Comparison of ENCODE assay signal across 8 mouse cellular contexts in the genomic region with DNA sequence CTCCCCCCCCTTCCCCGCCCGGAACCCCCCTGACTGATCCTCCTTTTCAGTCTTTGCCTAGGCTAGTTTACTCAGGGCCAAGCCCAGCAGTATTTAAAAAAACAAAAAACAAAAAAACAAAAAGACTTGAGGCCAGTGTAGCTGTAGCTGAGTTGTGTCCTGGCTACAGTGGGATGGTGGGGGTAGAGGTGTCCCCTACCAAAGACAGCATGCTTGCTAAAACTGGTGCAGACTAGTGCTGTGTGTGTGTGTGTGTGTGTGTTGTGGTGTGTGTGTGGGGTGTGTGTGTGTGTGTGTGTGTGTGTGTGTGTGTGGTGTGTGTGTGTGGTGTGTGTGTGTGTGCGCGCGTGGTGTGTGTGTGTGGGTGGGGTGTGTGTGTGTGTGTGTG. TPM values are rescaled to one million over a fixed set of nuclear protein-coding genes. Genes with fewer than 3 reads are reported as not detected.
DNase-seq lines count a peak whose midpoint lies in the region; ATAC-seq lines count a peak whose summit lies in the region.

No protein-coding gene starts in this region.

- 22% methylated on average over 3 of the region's 5 CpGs for WGBS in kidney, embryonic 15.5 days
- 0% methylated on average over 3 of the region's 5 CpGs for WGBS in embryonic facial prominence, embryonic 15.5 days
- WGBS in intestine, embryonic 14.5 days, result 20% methylated on average over 4 of the region's 5 CpGs
- 0% methylated on average over 2 of the region's 5 CpGs for WGBS in midbrain, embryonic 16.5 days

- peak; percentile 12; the same call in 1 of the 2 replicates for ATAC-seq in kidney, embryonic 15.5 days (replicated peaks; ENCODE audit: low FRiP score)
- peak; percentile 10; the same call in 1 of the 2 replicates for ATAC-seq in embryonic facial prominence, embryonic 15.5 days (ENCODE audit: insufficient number of reproducible peaks, low FRiP score, low TSS enrichment, low read depth)
- ATAC-seq in intestine, embryonic 14.5 days (replicated peaks; ENCODE audit: low FRiP score, low TSS enrichment, low read depth), result no peak
- no peak for ATAC-seq in midbrain, embryonic 16.5 days

- DNase-seq in kidney, adult 8-10 months, result no peak
- no peak for DNase-seq in intestine, embryonic 14.5 days (ENCODE audit: low spot score)
- no peak for DNase-seq in thymus, postnatal 25 days
- DNase-seq in thymus, postnatal 0 days (ENCODE audit: low spot score), result no peak
- DNase-seq in layer of hippocampus, adult 9-11 months, result no peak

- H3K27ac ChIP-seq in kidney, embryonic 15.5 days, result peak overlapping the region; percentile 86
- no peak overlapping the region for H3K27ac ChIP-seq in embryonic facial prominence, embryonic 15.5 days (replicated peaks)
- H3K27ac ChIP-seq in intestine, embryonic 14.5 days (ENCODE audit: low read depth), result no peak overlapping the region
- H3K27ac ChIP-seq in midbrain, embryonic 16.5 days (ENCODE audit: low read length), result peak overlapping the region; percentile 94

- H3K36me3 ChIP-seq in kidney, embryonic 15.5 days, result no peaks in the 10 kb centered on the region
- H3K36me3 ChIP-seq in embryonic facial prominence, embryonic 15.5 days, result no peaks in the 10 kb centered on the region
- H3K36me3 ChIP-seq in intestine, embryonic 14.5 days (ENCODE audit: control insufficient read depth, insufficient read depth, low read length), result no peaks in the 10 kb centered on the region
- H3K36me3 ChIP-seq in midbrain, embryonic 16.5 days (ENCODE audit: control insufficient read depth, insufficient read depth, low read length), result no peaks in the 10 kb centered on the region

- H3K9me3 ChIP-seq in kidney, embryonic 15.5 days (replicated peaks), result no peaks in the 10 kb centered on the region
- H3K9me3 ChIP-seq in embryonic facial prominence, embryonic 15.5 days (replicated peaks), result no peaks in the 10 kb centered on the region
- H3K9me3 ChIP-seq in intestine, embryonic 14.5 days (ENCODE audit: control insufficient read depth, low read length), result no peaks in the 10 kb centered on the region
- H3K9me3 ChIP-seq in midbrain, embryonic 16.5 days (replicated peaks; ENCODE audit: control insufficient read depth, low read length, poor library complexity, severe bottlenecking), result no peaks in the 10 kb centered on the region; the same call in 1 of the 2 replicates

- peaks cover 16% of the 10 kb centered on the region for H3K27me3 ChIP-seq in kidney, embryonic 15.5 days
- H3K27me3 ChIP-seq in embryonic facial prominence, embryonic 15.5 days, result peaks cover 15% of the 10 kb centered on the region
- peaks cover 20% of the 10 kb centered on the region for H3K27me3 ChIP-seq in intestine, embryonic 14.5 days (replicated peaks; ENCODE audit: control insufficient read depth, insufficient read depth, low read length)
- no peaks in the 10 kb centered on the region for H3K27me3 ChIP-seq in midbrain, embryonic 16.5 days (ENCODE audit: control insufficient read depth, insufficient read depth, low read depth, low read length)

- peak overlapping the region; percentile 63 for H3K4me3 ChIP-seq in kidney, embryonic 15.5 days (replicated peaks)
- H3K4me3 ChIP-seq in embryonic facial prominence, embryonic 15.5 days (replicated peaks), result peak overlapping the region; percentile 59
- H3K4me3 ChIP-seq in intestine, embryonic 14.5 days (ENCODE audit: low read depth, low read length), result peak overlapping the region; percentile 58; the same call in 1 of the 2 replicates
- peak overlapping the region; percentile 70 for H3K4me3 ChIP-seq in midbrain, embryonic 16.5 days (ENCODE audit: low read depth, low read length)

- H3K4me1 ChIP-seq in kidney, embryonic 15.5 days, result peaks cover 21% of the 10 kb centered on the region
- H3K4me1 ChIP-seq in embryonic facial prominence, embryonic 15.5 days, result peaks cover 15% of the 10 kb centered on the region
- no peaks in the 10 kb centered on the region for H3K4me1 ChIP-seq in intestine, embryonic 14.5 days (replicated peaks; ENCODE audit: control insufficient read depth, insufficient read depth, low read length)
- H3K4me1 ChIP-seq in midbrain, embryonic 16.5 days (ENCODE audit: control insufficient read depth, insufficient read depth, low read length), result 0 out of 2 replicates have a peak, but pooled peaks cover 4% of the 10 kb centered on the region

- no peak overlapping the region for H3K9ac ChIP-seq in kidney, embryonic 15.5 days
- no peak overlapping the region for H3K9ac ChIP-seq in embryonic facial prominence, embryonic 15.5 days
- H3K9ac ChIP-seq in intestine, embryonic 14.5 days (ENCODE audit: low read length), result no peak overlapping the region
- peak overlapping the region; percentile 99 for H3K9ac ChIP-seq in midbrain, embryonic 16.5 days (ENCODE audit: low read depth, low read length)

- H3K4me2 ChIP-seq in kidney, embryonic 15.5 days, result peak overlapping the region; percentile 98
- peak overlapping the region; percentile 98 for H3K4me2 ChIP-seq in embryonic facial prominence, embryonic 15.5 days (replicated peaks)
- peak overlapping the region; percentile 99 for H3K4me2 ChIP-seq in intestine, embryonic 14.5 days (ENCODE audit: low read length)
- H3K4me2 ChIP-seq in midbrain, embryonic 16.5 days (ENCODE audit: low read length), result peak overlapping the region; percentile 86

RNA-seq across cellular contexts. Expression of a gene that starts 0.5 kb away (rescaled TPM):
- polyA plus RNA-seq in kidney, embryonic 15.5 days (2015; fragmentation: Nextera tagmentation; extraction: Ambion mirVana), result 9.4 and 9.7 TPM in 2 replicates
- polyA plus RNA-seq in embryonic facial prominence, embryonic 15.5 days (2015; fragmentation: Nextera tagmentation; extraction: Ambion mirVana), result 2.0 TPM in 2 replicates
- polyA plus RNA-seq in intestine, embryonic 14.5 days (2014; fragmentation: Nextera tagmentation; extraction: Ambion mirVana), result 0.81 and 1.3 TPM in 2 replicates
- polyA plus RNA-seq in midbrain, embryonic 16.5 days (2015; fragmentation: Nextera tagmentation; extraction: Ambion mirVana), result 3.4 and 4.6 TPM in 2 replicates
- polyA plus RNA-seq in thymus, postnatal 0 days (2015; fragmentation: Nextera tagmentation; extraction: Ambion mirVana), result 0.13 and 0.15 TPM in 2 replicates

Comparison
In these comparisons a context has a peak if more than half of its experiments do, and no peak if none do; other contexts are left out.
1. ATAC-seq: peak in kidney, embryonic 15.5 days (single experiment) and embryonic facial prominence, embryonic 15.5 days (single experiment); none in intestine, embryonic 14.5 days (single experiment) and midbrain, embryonic 16.5 days (single experiment).
2. H3K27ac ChIP-seq: peak in kidney, embryonic 15.5 days (single experiment) and midbrain, embryonic 16.5 days (single experiment); none in embryonic facial prominence, embryonic 15.5 days (single experiment) and intestine, embryonic 14.5 days (single experiment).
3. Peak in every context shown above with its lines, with median percentiles within 50 percentile points of each other: H3K4me2 ChIP-seq and H3K4me3 ChIP-seq.